Mouse (Mus musculus) MEL (cell line): ENCODE results near the gene Smap1. TPM values are rescaled to one million over a fixed set of nuclear protein-coding genes. Genes with fewer than 3 reads are reported as not detected.

Experiments
- DNase-seq: peaks from one replicate; pipeline ENCODE4 v3.0.0; 2011; ENCODE audit warnings: low read depth, low spot score
- H3K27ac ChIP-seq: 2 replicates; pipeline ENCODE4 v1.5.1; 2012; ENCODE audit warnings: low read depth, mild to moderate bottlenecking, control low read depth, low read length, moderate library complexity; ENCODE audit not compliant: control insufficient read depth
- H3K27me3 ChIP-seq, 2 experiments: fragments of 150-350 bp in 1 of 2; sonication (generic) in 1 of 2; 2 replicates each; pipeline ENCODE4 v1.6.1; 2012; ENCODE audit warnings: low read length in 2 of 2, mild to moderate bottlenecking in 2 of 2, improper control_type of control experiment in 1 of 2, moderate library complexity in 1 of 2; ENCODE audit not compliant: insufficient read depth in 2 of 2, control insufficient read depth in 1 of 2
- H3K36me3 ChIP-seq, 2 experiments: 2 replicates each; pipeline ENCODE4 v1.6.1; 2012 to 2014; ENCODE audit warnings: low read length in 2 of 2, improper control_type of control experiment in 1 of 2, inconsistent platforms in 1 of 2, mild to moderate bottlenecking in 1 of 2; ENCODE audit not compliant: insufficient read depth in 2 of 2, control insufficient read depth in 1 of 2
- H3K4me1 ChIP-seq, 2 experiments: fragments of 150-350 bp in 1 of 2; sonication (generic) in 1 of 2; 2 replicates each; pipeline ENCODE4 v1.6.1; 2012; ENCODE audit warnings: low read length in 2 of 2, improper control_type of control experiment in 1 of 2, mild to moderate bottlenecking in 1 of 2; ENCODE audit not compliant: insufficient read depth in 2 of 2, control insufficient read depth in 1 of 2
- H3K4me3 ChIP-seq, 2 experiments: fragments of 150-350 bp in 1 of 2; sonication (generic) in 1 of 2; 2 replicates each; pipeline ENCODE4 v1.5.1; 2012; ENCODE audit warnings: low read depth in 2 of 2, low read length in 2 of 2, mild to moderate bottlenecking in 2 of 2, moderate library complexity in 2 of 2, control low read depth in 1 of 2, improper control_type of control experiment in 1 of 2; ENCODE audit not compliant: control insufficient read depth in 1 of 2, insufficient read depth in 1 of 2
- H3K79me2 ChIP-seq: 2 replicates; pipeline ENCODE4 v1.6.1; 2012; ENCODE audit warnings: mild to moderate bottlenecking, low read length, moderate library complexity; ENCODE audit not compliant: control insufficient read depth, poor library complexity, insufficient read depth
- H3K9ac ChIP-seq: 2 replicates; pipeline ENCODE4 v1.6.1; 2012; ENCODE audit warnings: low read depth, mild to moderate bottlenecking, control low read depth, low read length, moderate library complexity; ENCODE audit not compliant: control insufficient read depth, poor library complexity, severe bottlenecking
- H3K9me3 ChIP-seq: fragments of 150-350 bp; sonication (generic); replicated peaks from 2 replicates; pipeline ENCODE4 v1.6.1; 2012; ENCODE audit warnings: mild to moderate bottlenecking, low read length, improper control_type of control experiment, moderate library complexity; ENCODE audit not compliant: insufficient read depth
- CHD2 ChIP-seq: IDR thresholded peaks from 2 replicates; pipeline ENCODE4 v1.6.1; 2011; ENCODE audit warnings: low read length, improper control_type of control experiment
- ELF1 ChIP-seq: IDR thresholded peaks from 2 replicates; pipeline ENCODE4 v1.6.1; 2014; ENCODE audit warnings: low read depth, mild to moderate bottlenecking, inconsistent platforms, low read length, improper control_type of control experiment, moderate library complexity
- EP300 ChIP-seq, 2 experiments: IDR thresholded peaks; 2 replicates each; pipeline ENCODE4 v1.6.1; 2011; ENCODE audit warnings: improper control_type of control experiment in 2 of 2, low read length in 2 of 2, low read depth in 1 of 2, mild to moderate bottlenecking in 1 of 2
- JUND ChIP-seq: IDR thresholded peaks from 2 replicates; pipeline ENCODE4 v1.6.1; 2011; ENCODE audit warnings: low read depth, mild to moderate bottlenecking, improper control_type of control experiment, low read length
- MAZ ChIP-seq: IDR thresholded peaks from 2 replicates; pipeline ENCODE4 v1.6.1; 2012; ENCODE audit warnings: low read depth, mild to moderate bottlenecking, inconsistent platforms, low read length, improper control_type of control experiment
- MEF2A ChIP-seq: IDR thresholded peaks from 2 replicates; pipeline ENCODE4 v1.6.1; 2014; ENCODE audit warnings: low read depth, mild to moderate bottlenecking, inconsistent platforms, low read length, improper control_type of control experiment; ENCODE audit not compliant: poor library complexity, insufficient replicate concordance, severe bottlenecking; ENCODE audit errors: extremely low read depth
- MYB ChIP-seq: IDR thresholded peaks from 2 replicates; pipeline ENCODE4 v1.6.1; 2011; ENCODE audit warnings: mild to moderate bottlenecking, low read depth, low read length, improper control_type of control experiment
- NRF1 ChIP-seq: IDR thresholded peaks from 2 replicates; pipeline ENCODE4 v1.6.1; 2014; ENCODE audit warnings: low read depth, mild to moderate bottlenecking, inconsistent platforms, low read length, improper control_type of control experiment, moderate library complexity; ENCODE audit not compliant: poor library complexity, insufficient read depth, severe bottlenecking
- POLR2AphosphoS2 ChIP-seq: IDR thresholded peaks from 2 replicates; pipeline ENCODE4 v1.6.1; 2011; ENCODE audit warnings: low read length, improper control_type of control experiment
- POLR2AphosphoS5 ChIP-seq: IDR thresholded peaks from 2 replicates; pipeline ENCODE4 v1.6.1; 2012; ENCODE audit warnings: low read depth, borderline replicate concordance, mild to moderate bottlenecking, inconsistent platforms, low read length, moderate library complexity, mixed read lengths
- RAD21 ChIP-seq: IDR thresholded peaks from 2 replicates; pipeline ENCODE4 v1.6.1; 2011; ENCODE audit warnings: mild to moderate bottlenecking, low read depth, low read length, improper control_type of control experiment
- RCOR1 ChIP-seq: IDR thresholded peaks from 2 replicates; pipeline ENCODE4 v1.6.1; 2012; ENCODE audit warnings: low read depth, mild to moderate bottlenecking, inconsistent platforms, low read length, improper control_type of control experiment
- SMC3 ChIP-seq: IDR thresholded peaks from 2 replicates; pipeline ENCODE4 v1.6.1; 2011; ENCODE audit warnings: low read depth, low read length, improper control_type of control experiment
- TAL1 ChIP-seq: IDR thresholded peaks from 2 replicates; pipeline ENCODE4 v1.6.1; 2012; ENCODE audit warnings: mild to moderate bottlenecking, inconsistent platforms, low read length, moderate library complexity, mixed read lengths
- TBP ChIP-seq: IDR thresholded peaks from 2 replicates; pipeline ENCODE4 v1.8.0; 2011; ENCODE audit warnings: low read depth, low read length, improper control_type of control experiment
- TCF12 ChIP-seq: IDR thresholded peaks from 2 replicates; pipeline ENCODE4 v1.6.1; 2014; ENCODE audit warnings: low read depth, mild to moderate bottlenecking, inconsistent platforms, low read length, improper control_type of control experiment, moderate library complexity
- ZNF384 ChIP-seq: IDR thresholded peaks from 2 replicates; pipeline ENCODE4 v1.6.1; 2012; ENCODE audit warnings: low read depth, mild to moderate bottlenecking, inconsistent platforms, low read length, improper control_type of control experiment
- polyA plus RNA-seq, 2 experiments: library from polyadenylated mRNA; stranded (reverse) in 1 of 2; unstranded in 1 of 2; fragments of >175 nt in 1 of 2; fragments of >200 nt in 1 of 2; gene quantifications; 2 replicates each; pipeline versions ENCODE4 v1.2.1 to v1.2.4; 2012; ENCODE audit warnings: low replicate concordance in 2 of 2, low read depth in 1 of 2; ENCODE audit not compliant: insufficient read length in 2 of 2, insufficient read depth in 1 of 2, missing spikeins in 1 of 2
- total RNA-seq: library from RNA; depleted of rRNA; stranded (reverse); fragments of 300-350 nt; gene quantifications from 2 replicates; pipeline ENCODE4 v1.2.3, GENCODE M21; 2012; rRNA removed

The Smap1 gene
- total and polyA plus RNA-seq, 3 experiments: 27.2 to 128 (median 86.4) TPM

- Histone ChIP-seq H3K9ac (no peak overlapping the region), H3K4me3 (no peak overlapping the region), H3K4me1 (no peaks in the 10 kb centered on the region), H3K9me3 (no peaks in the 10 kb centered on the region), H3K27ac (no peak overlapping the region), H3K27me3 (peaks cover 0 to 1% of the 10 kb centered on the region in 2 experiments; a peak in 1 of 4 replicates), H3K36me3 (no peaks in the 10 kb centered on the region), H3K79me2 (no peaks in the 10 kb centered on the region)
- TF ChIP-seq EP300 (IDR thresholded peaks at IDR 0.05; ENCODE audit: low read depth in 1 of 2, low read length in 2 of 2) (no peak), TAL1 (no peak), RAD21 (no peak), POLR2AphosphoS2 (no peak), MEF2A (no peak), RCOR1 (no peak), TCF12 (no peak)
- DNase-seq: no peak
Measured at GRCm38 (mm10) chr1:23821615-23822014, 100.5 kb downstream of the Smap1 start.

GRCm38 (mm10) chr1:23798306-23798705 lies 123.8 kb downstream of the Smap1 start:
- DNase-seq: no peak
- Histone ChIP-seq H3K4me1 (no peaks in the 10 kb centered on the region), H3K27ac (no peak overlapping the region), H3K36me3 (no peaks in the 10 kb centered on the region), H3K27me3 (no peaks in the 10 kb centered on the region), H3K79me2 (no peaks in the 10 kb centered on the region), H3K4me3 (no peak overlapping the region), H3K9me3 (no peaks in the 10 kb centered on the region), H3K9ac (no peak overlapping the region)
- TF ChIP-seq EP300 (IDR thresholded peaks at IDR 0.05; ENCODE audit: low read depth in 1 of 2, low read length in 2 of 2): no peak
- no peak for TF ChIP-seq RCOR1
- no peak for TF ChIP-seq SMC3
- TF ChIP-seq CHD2: no peak
- no peak for TF ChIP-seq TBP
- no peak for TF ChIP-seq NRF1
- TF ChIP-seq JUND: no peak
- TF ChIP-seq MAZ: no peak
- no peak for TF ChIP-seq ZNF384
- no peak for TF ChIP-seq MEF2A
- TF ChIP-seq POLR2AphosphoS5: no peak
- no peak for TF ChIP-seq MYB
- no peak for TF ChIP-seq ELF1

Other genes starting within 250 kb of the Smap1 start
- gene B3gat2, start 160.6 kb downstream of the Smap1 start, total RNA-seq: 0.77 and 0.98 TPM in 2 replicates
- gene B3gat2, start 160.6 kb downstream of the Smap1 start, polyA plus RNA-seq: under 1 TPM in 1 of 2 experiments, not detected in 1; 0.75 TPM
- 26.9 and 28.5 TPM in 2 replicates for gene Sdhaf4, start 83.3 kb upstream of the Smap1 start, total RNA-seq
- 10 to 100 TPM in 1 of 2 experiments, not detected in 1; 15.8 TPM for gene Sdhaf4, start 83.3 kb upstream of the Smap1 start, polyA plus RNA-seq
- gene Fam135a, start 178.0 kb upstream of the Smap1 start, total RNA-seq: not detected in 2 replicates
- gene Fam135a, start 178.0 kb upstream of the Smap1 start, polyA plus RNA-seq: not detected